Comparison of ENCODE assay signal across 15 mouse cellular contexts in the genomic region with DNA sequence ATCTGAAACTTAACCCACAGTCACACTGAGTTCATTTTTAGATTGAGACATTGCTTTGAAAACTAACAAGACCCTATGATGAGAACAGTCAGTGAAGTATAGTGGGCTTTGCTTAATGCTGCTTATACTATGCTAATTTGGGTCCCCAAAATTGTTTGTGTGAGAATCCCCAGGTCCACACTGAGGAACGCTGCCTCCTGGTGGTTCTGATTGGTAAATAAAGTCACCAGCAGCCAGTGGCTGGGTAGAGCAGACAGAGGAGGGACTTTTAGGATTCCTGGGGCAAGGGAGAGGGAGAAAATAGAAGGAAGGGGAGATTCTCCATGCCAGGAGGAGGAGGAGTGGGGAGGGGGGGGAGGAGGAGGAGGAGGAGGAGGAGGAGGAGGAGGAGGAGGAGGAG.
DNase-seq lines count a peak whose midpoint lies in the region; ATAC-seq and TF ChIP-seq lines count a peak whose summit lies in the region.
"Had no signal": no experiment of that assay in that cellular context is flagged by ENCODE, and none has a peak within 500 bp of the region (broad histone marks: within the 10 kb centered on the region; RNA-seq: fewer than 3 reads in every experiment).

No protein-coding gene starts in this region.

- peak; percentile 22; the same call in 1 of the 2 replicates for TF ChIP-seq CTCF in hindbrain, postnatal 0 days (IDR thresholded peaks at IDR 0.05; ENCODE audit: low read depth)

- no peak overlapping the region for H3K4me2 ChIP-seq in hindbrain, postnatal 0 days (ENCODE audit: low read depth, low read length)
- H3K4me2 ChIP-seq in hindbrain, embryonic 12.5 days (replicated peaks) = no peak overlapping the region
- H3K4me2 ChIP-seq: midbrain, embryonic 12.5 days had no signal

- no peaks in the 10 kb centered on the region for H3K27me3 ChIP-seq in hindbrain, postnatal 0 days (ENCODE audit: insufficient read depth, low read length)
- H3K27me3 ChIP-seq in hindbrain, embryonic 12.5 days = no peaks in the 10 kb centered on the region
- H3K27me3 ChIP-seq: midbrain, embryonic 12.5 days had no signal

- no peak overlapping the region for H3K4me3 ChIP-seq in hindbrain, postnatal 0 days (ENCODE audit: low read length)
- no peak overlapping the region for H3K4me3 ChIP-seq in hindbrain, embryonic 12.5 days
- H3K4me3 ChIP-seq: midbrain, embryonic 12.5 days had no signal

- H3K9me3 ChIP-seq in hindbrain, postnatal 0 days (ENCODE audit: low read length) = no peaks in the 10 kb centered on the region
- H3K9me3 ChIP-seq in hindbrain, embryonic 12.5 days (replicated peaks) = no peaks in the 10 kb centered on the region
- H3K9me3 ChIP-seq: midbrain, embryonic 12.5 days had no signal

- no peak for ATAC-seq in hindbrain, postnatal 0 days
- ATAC-seq in hindbrain, embryonic 12.5 days (ENCODE audit: low FRiP score) = no peak
- ATAC-seq: forebrain, embryonic 16.5 days; hindbrain, embryonic 16.5 days had no signal

- no peaks in the 10 kb centered on the region for H3K4me1 ChIP-seq in hindbrain, postnatal 0 days (ENCODE audit: insufficient read depth, low read length)
- H3K4me1 ChIP-seq in hindbrain, embryonic 12.5 days = no peaks in the 10 kb centered on the region
- H3K4me1 ChIP-seq: midbrain, embryonic 12.5 days had no signal

- no peak overlapping the region for H3K9ac ChIP-seq in hindbrain, postnatal 0 days (replicated peaks; ENCODE audit: low read length)
- H3K9ac ChIP-seq in hindbrain, embryonic 12.5 days = no peak overlapping the region
- H3K9ac ChIP-seq: liver, embryonic 14.5 days; midbrain, embryonic 12.5 days had no signal

- no peaks in the 10 kb centered on the region for H3K36me3 ChIP-seq in hindbrain, postnatal 0 days (ENCODE audit: insufficient read depth, low read length)
- H3K36me3 ChIP-seq in hindbrain, embryonic 12.5 days = no peaks in the 10 kb centered on the region
- H3K36me3 ChIP-seq: midbrain, embryonic 12.5 days had no signal

- no peak for DNase-seq in hindbrain, postnatal 0 days (ENCODE audit: low spot score)
- DNase-seq in lung, postnatal 10 days = peak; percentile 12
- DNase-seq in lung, postnatal 25 days (ENCODE audit: low spot score) = no peak
- peak; percentile 5 for DNase-seq in adipocyte (ENCODE audit: low spot score)
- peak; percentile 2 for DNase-seq in c-Kit-positive CD71-negative TER-119-negative erythroid progenitor cells, embryonic 14.5 days (ENCODE audit: low read depth)
- no peak for DNase-seq in c-Kit-positive CD71-positive TER-119-positive erythroid progenitor cells, embryonic 14.5 days (ENCODE audit: low spot score)
- DNase-seq in cerebellum, adult 8-10 months = no peak
- DNase-seq: gastrocnemius, postnatal 36 days; left cerebral cortex, postnatal 4 days; spleen, adult 18-20 months had no signal

- 44% methylated on average over 1 of the region's 1 CpGs for WGBS in hindbrain, postnatal 0 days
- 46% methylated on average over 1 of the region's 1 CpGs for WGBS in hindbrain, embryonic 12.5 days

- no peak overlapping the region for H3K27ac ChIP-seq in hindbrain, postnatal 0 days
- H3K27ac ChIP-seq in hindbrain, embryonic 12.5 days = no peak overlapping the region
- H3K27ac ChIP-seq: liver, embryonic 14.5 days; midbrain, embryonic 12.5 days had no signal

Comparison
In these comparisons a context has a peak if more than half of its experiments do, and no peak if none do; other contexts are left out.
1. DNase-seq: peak in lung, postnatal 10 days (single experiment), adipocyte (single experiment) and c-Kit-positive CD71-negative TER-119-negative erythroid progenitor cells, embryonic 14.5 days (single experiment); none in hindbrain, postnatal 0 days (single experiment), lung, postnatal 25 days (single experiment), c-Kit-positive CD71-positive TER-119-positive erythroid progenitor cells, embryonic 14.5 days (single experiment) and cerebellum, adult 8-10 months (single experiment).